Mouse (Mus musculus): ENCODE data around the gene Nr1h3.
"Not testable (repeated sequence)": the region's sequence is repeated elsewhere in the genome, so short reads cannot be mapped to it uniquely, and the experiment has no call there.

Nr1h3 gene

GRCm38 (mm10) chr2:91202222-91202971, at the start of gene Nr1h3, which contains the start of gene Acp2:
TSS of gene Nr1h3 (minus strand) at chr2:91202834.
TSS of gene Acp2 (plus strand) at chr2:91202885.
- DNase-seq (ENCODE audit: low spot score) = peak; percentile 96

GRCm38 (mm10) chr2:91252001-91252400, 49.4 kb upstream of the Nr1h3 start:
- DNase-seq (ENCODE audit: low spot score) = no peak

- DNase-seq (ENCODE audit: low spot score) = no peak
These were observed 45.7 kb upstream of the Nr1h3 start for GRCm38 (mm10) chr2:91248366-91248765.

- no peak for DNase-seq (ENCODE audit: low spot score)
These were observed 42.1 kb upstream of the Nr1h3 start for GRCm38 (mm10) chr2:91244557-91245228.

- peak; percentile 55 for DNase-seq (ENCODE audit: low spot score)
These were observed 40.8 kb upstream of the Nr1h3 start for GRCm38 (mm10) chr2:91243416-91243815.

GRCm38 (mm10) chr2:91242547-91242946, 39.9 kb upstream of the Nr1h3 start:
- DNase-seq (ENCODE audit: low spot score) = no peak

GRCm38 (mm10) chr2:91237511-91238080, 35.0 kb upstream of the Nr1h3 start:
- not testable (repeated sequence) for DNase-seq (ENCODE audit: low spot score)

- peak; percentile 46 for DNase-seq (ENCODE audit: low spot score)
These were observed 34.2 kb upstream of the Nr1h3 start, which contains the start of gene Ddb2 for GRCm38 (mm10) chr2:91236601-91237510. TSS of gene Ddb2 (minus strand) at chr2:91236982.

- no peak for DNase-seq (ENCODE audit: low spot score)
These were observed 27.1 kb upstream of the Nr1h3 start for GRCm38 (mm10) chr2:91229735-91230134.

- no peak for DNase-seq (ENCODE audit: low spot score)
These were observed 21.0 kb upstream of the Nr1h3 start for GRCm38 (mm10) chr2:91223614-91224013.

GRCm38 (mm10) chr2:91220501-91220900, 17.9 kb upstream of the Nr1h3 start:
- no peak for DNase-seq (ENCODE audit: low spot score)

GRCm38 (mm10) chr2:91217032-91217431, 14.4 kb upstream of the Nr1h3 start:
- DNase-seq (ENCODE audit: low spot score) = no peak

GRCm38 (mm10) chr2:91213311-91213710, 10.7 kb upstream of the Nr1h3 start:
- DNase-seq (ENCODE audit: low spot score) = no peak

GRCm38 (mm10) chr2:91206254-91206775, 3.7 kb upstream of the Nr1h3 start:
- no peak for DNase-seq (ENCODE audit: low spot score)

- DNase-seq (ENCODE audit: low spot score) = no peak
These were observed 480 bp upstream of the Nr1h3 start for GRCm38 (mm10) chr2:91202972-91203656.

GRCm38 (mm10) chr2:91198888-91199287, 3.7 kb downstream of the Nr1h3 start:
- no peak for DNase-seq (ENCODE audit: low spot score)

- no peak for DNase-seq (ENCODE audit: low spot score)
These were observed 6.0 kb downstream of the Nr1h3 start for GRCm38 (mm10) chr2:91196577-91197001.

- DNase-seq (ENCODE audit: low spot score) = no peak
These were observed 7.9 kb downstream of the Nr1h3 start for GRCm38 (mm10) chr2:91194624-91195332.

- no peak for DNase-seq (ENCODE audit: low spot score)
These were observed 12.1 kb downstream of the Nr1h3 start for GRCm38 (mm10) chr2:91190501-91190900.

GRCm38 (mm10) chr2:91187431-91187830, 15.2 kb downstream of the Nr1h3 start:
- DNase-seq (ENCODE audit: low spot score) = no peak
